Mouse (Mus musculus): Measurements from ENCODE around the gene Slc30a7. TPM values are rescaled to one million over a fixed set of nuclear protein-coding genes. Genes with fewer than 3 reads are reported as not detected.

The Slc30a7 gene
- polyA plus RNA-seq, 1 experiment from 2014 or later, result 23.2 TPM

DNA sequence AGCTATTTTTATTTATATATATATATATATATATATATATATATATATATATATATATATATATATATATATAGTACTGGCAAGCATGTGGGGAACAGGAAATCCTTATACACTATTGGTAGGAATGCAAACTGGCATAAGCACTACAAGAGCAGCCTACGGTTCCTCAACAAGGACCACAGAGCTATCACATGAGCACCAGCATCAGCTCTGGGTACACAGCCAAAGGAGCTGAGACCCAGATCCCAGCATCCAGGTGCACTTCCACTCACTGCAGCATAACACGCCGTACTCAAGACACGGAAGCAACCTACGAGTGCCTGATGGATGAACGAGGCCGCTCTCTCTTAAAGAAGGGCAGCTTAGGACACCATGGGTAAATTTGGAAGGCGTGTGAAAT is 24.0 kb downstream of the Slc30a7 start:
- no peaks in the 10 kb centered on the region for H3K27me3 ChIP-seq (ENCODE audit: insufficient read depth, low read length)
- H3K4me1 ChIP-seq (replicated peaks; ENCODE audit: insufficient read depth, low read length), result no peaks in the 10 kb centered on the region; the same call in 1 of the 2 replicates
- H3K27ac ChIP-seq, result no peak overlapping the region
- ATAC-seq (replicated peaks; ENCODE audit: low FRiP score, low read depth) (no peak), DNase-seq (ENCODE audit: low spot score) (no peak)
- H3K9ac ChIP-seq (ENCODE audit: low read depth, low read length), result no peak overlapping the region
- TF ChIP-seq CTCF (IDR thresholded peaks at IDR 0.05; ENCODE audit: low read depth), result no peak
- peaks cover 42% of the 10 kb centered on the region for H3K36me3 ChIP-seq (ENCODE audit: insufficient read depth, low read length)
- 97% methylated on average over 8 of the region's 8 CpGs for WGBS
- H3K4me3 ChIP-seq (replicated peaks; ENCODE audit: low read depth, low read length), result no peak overlapping the region
- H3K9me3 ChIP-seq (replicated peaks; ENCODE audit: low read length), result no peaks in the 10 kb centered on the region
- no peak overlapping the region for H3K4me2 ChIP-seq (ENCODE audit: low read length)

DNA sequence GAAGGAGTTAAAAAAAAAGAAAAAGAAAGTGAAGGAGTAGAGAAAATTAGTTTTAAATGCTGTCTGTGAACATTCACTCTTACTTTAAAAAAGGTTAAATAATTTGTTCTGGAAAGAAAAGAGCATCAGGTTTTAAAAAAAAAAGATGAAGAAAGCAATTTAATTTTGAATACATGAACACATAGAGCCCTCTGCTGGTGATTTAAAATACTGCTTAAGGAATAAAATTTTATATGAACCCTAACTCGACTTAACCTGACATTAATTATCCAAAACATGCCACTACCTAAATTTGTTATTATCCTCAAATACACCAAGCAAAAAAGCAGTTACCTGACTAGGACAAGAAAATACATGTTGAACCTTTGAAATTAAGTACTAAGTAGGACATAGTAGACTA is 28.2 kb downstream of the Slc30a7 start:
- no peaks in the 10 kb centered on the region for H3K27me3 ChIP-seq (ENCODE audit: insufficient read depth, low read length)
- no peak overlapping the region for H3K27ac ChIP-seq
- no peaks in the 10 kb centered on the region for H3K4me1 ChIP-seq (replicated peaks; ENCODE audit: insufficient read depth, low read length)
- H3K4me2 ChIP-seq (ENCODE audit: low read length), result no peak overlapping the region
- no peak overlapping the region for H3K9ac ChIP-seq (ENCODE audit: low read depth, low read length)
- no peaks in the 10 kb centered on the region for H3K9me3 ChIP-seq (replicated peaks; ENCODE audit: low read length)
- no peak overlapping the region for H3K4me3 ChIP-seq (replicated peaks; ENCODE audit: low read depth, low read length)
- TF ChIP-seq CTCF (IDR thresholded peaks at IDR 0.05; ENCODE audit: low read depth), result peak; percentile 77
- 12% methylated on average over 1 of the region's 1 CpGs for WGBS
- no peak for ATAC-seq (replicated peaks; ENCODE audit: low FRiP score, low read depth)
- H3K36me3 ChIP-seq (ENCODE audit: insufficient read depth, low read length), result peaks cover 39% of the 10 kb centered on the region
- peak; percentile 74 for DNase-seq (ENCODE audit: low spot score)

DNA sequence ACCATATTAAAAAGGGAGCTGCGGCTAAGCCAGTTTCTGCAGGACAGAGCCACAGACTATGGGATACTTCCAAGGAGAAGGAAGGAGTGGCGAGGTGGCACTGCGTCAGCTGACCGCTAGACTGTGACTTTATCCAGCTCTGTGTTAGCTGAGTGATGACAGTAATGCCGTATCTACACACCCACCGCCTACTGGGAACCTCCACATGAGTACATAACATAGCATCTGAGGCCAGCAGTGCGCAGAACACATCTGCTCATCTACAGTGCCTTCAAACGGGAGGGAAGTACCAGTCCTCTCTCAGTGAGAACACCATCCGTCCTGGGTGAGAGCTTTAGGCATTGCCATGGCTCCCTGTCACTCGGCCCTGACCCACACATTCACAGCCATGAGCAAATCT is 32.2 kb downstream of the Slc30a7 start:
- no peaks in the 10 kb centered on the region for H3K9me3 ChIP-seq (replicated peaks; ENCODE audit: low read length)
- H3K4me3 ChIP-seq (replicated peaks; ENCODE audit: low read depth, low read length), result no peak overlapping the region
- no peak overlapping the region for H3K27ac ChIP-seq
- ATAC-seq (replicated peaks; ENCODE audit: low FRiP score, low read depth), result no peak
- no peak overlapping the region for H3K9ac ChIP-seq (ENCODE audit: low read depth, low read length)
- no peak for DNase-seq (ENCODE audit: low spot score)
- H3K27me3 ChIP-seq (ENCODE audit: insufficient read depth, low read length), result no peaks in the 10 kb centered on the region
- H3K4me2 ChIP-seq (ENCODE audit: low read length), result no peak overlapping the region
- 93% methylated on average over 10 of the region's 10 CpGs for WGBS
- H3K4me1 ChIP-seq (replicated peaks; ENCODE audit: insufficient read depth, low read length), result no peaks in the 10 kb centered on the region
- TF ChIP-seq CTCF (IDR thresholded peaks at IDR 0.05; ENCODE audit: low read depth), result no peak
- peaks cover 42% of the 10 kb centered on the region; the same call in 1 of the 2 replicates for H3K36me3 ChIP-seq (ENCODE audit: insufficient read depth, low read length)

DNA sequence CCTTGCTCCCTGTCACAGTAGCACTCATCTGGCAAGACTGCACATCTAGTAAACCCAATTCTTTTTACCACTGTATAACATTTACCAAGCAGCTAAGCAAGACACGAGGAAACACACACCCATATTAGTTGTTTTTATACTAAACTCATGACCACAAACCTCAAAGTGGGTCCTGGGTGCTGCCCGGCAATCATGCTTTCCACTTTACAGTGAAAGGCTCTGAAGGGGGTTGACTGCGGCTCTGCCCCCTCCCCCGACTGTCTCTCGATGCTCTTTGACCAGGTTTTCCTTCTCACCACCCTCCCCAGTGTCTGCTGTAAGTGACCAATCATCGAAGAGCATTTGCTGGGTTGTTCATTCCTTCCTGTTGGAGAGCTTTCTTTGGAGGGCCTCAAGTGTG is 33.0 kb downstream of the Slc30a7 start:
- Histone ChIP-seq H3K36me3 (ENCODE audit: insufficient read depth, low read length) (peaks cover 39% of the 10 kb centered on the region; the same call in 1 of the 2 replicates), H3K4me2 (ENCODE audit: low read length) (no peak overlapping the region)
- ATAC-seq (replicated peaks; ENCODE audit: low FRiP score, low read depth), result no peak

DNA sequence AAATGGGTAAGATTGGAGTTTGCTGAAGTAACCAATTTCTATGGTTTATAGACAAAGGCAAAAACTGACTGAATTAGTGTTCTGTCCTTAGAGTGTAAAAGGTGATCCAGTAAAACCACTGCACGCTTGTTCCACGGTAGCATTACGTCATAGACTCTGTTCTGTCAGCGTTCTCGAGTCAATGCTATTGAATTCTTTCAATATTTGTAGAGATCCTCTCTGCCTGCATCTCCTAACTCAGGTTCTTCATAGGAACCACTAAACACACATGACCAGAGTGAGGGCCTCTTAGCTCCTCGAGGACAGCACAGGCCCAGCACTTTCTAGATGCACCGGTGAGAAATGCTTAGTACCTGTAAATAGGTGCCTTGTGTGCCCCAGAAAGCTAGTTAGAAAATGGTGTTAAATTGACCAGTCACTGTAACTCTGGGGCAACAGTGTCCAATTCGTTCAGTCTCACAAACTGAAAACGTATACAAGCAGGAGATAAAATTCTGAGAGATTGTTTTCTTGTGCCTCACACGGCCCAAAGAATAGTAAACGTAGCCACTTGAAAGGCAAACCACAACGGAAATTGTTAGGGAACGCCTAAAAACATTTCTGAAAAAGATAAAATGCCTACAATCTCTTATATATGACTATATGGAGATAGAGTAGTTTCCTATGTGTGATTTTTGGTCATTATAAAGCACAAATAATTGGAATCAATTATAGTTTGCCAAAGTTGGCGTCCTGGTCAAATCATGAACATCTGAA is 35.1 kb downstream of the Slc30a7 start:
- no peak for ATAC-seq (replicated peaks; ENCODE audit: low FRiP score, low read depth)
- H3K4me2 ChIP-seq (ENCODE audit: low read length), result no peak overlapping the region
- no peak overlapping the region for H3K27ac ChIP-seq
- no peak overlapping the region for H3K4me3 ChIP-seq (replicated peaks; ENCODE audit: low read depth, low read length)
- no peak for DNase-seq (ENCODE audit: low spot score)
- no peaks in the 10 kb centered on the region for H3K27me3 ChIP-seq (ENCODE audit: insufficient read depth, low read length)
- peaks cover 39% of the 10 kb centered on the region; the same call in 1 of the 2 replicates for H3K36me3 ChIP-seq (ENCODE audit: insufficient read depth, low read length)
- H3K9me3 ChIP-seq (replicated peaks; ENCODE audit: low read length), result no peaks in the 10 kb centered on the region
- 93% methylated on average over 14 of the region's 14 CpGs for WGBS
- no peak overlapping the region for H3K9ac ChIP-seq (ENCODE audit: low read depth, low read length)
- H3K4me1 ChIP-seq (replicated peaks; ENCODE audit: insufficient read depth, low read length), result no peaks in the 10 kb centered on the region
- TF ChIP-seq CTCF (IDR thresholded peaks at IDR 0.05; ENCODE audit: low read depth), result no peak

More for the DNA sequence above, 33.0 kb downstream of the Slc30a7 start:
- Histone ChIP-seq H3K9me3 (replicated peaks; ENCODE audit: low read length) (no peaks in the 10 kb centered on the region), H3K9ac (ENCODE audit: low read depth, low read length) (no peak overlapping the region), H3K27me3 (ENCODE audit: insufficient read depth, low read length) (no peaks in the 10 kb centered on the region), H3K4me3 (replicated peaks; ENCODE audit: low read depth, low read length) (no peak overlapping the region), H3K4me1 (replicated peaks; ENCODE audit: insufficient read depth, low read length) (no peaks in the 10 kb centered on the region), H3K27ac (no peak overlapping the region)
- TF ChIP-seq CTCF (IDR thresholded peaks at IDR 0.05; ENCODE audit: low read depth), result no peak
- 92% methylated on average over 6 of the region's 6 CpGs for WGBS
- DNase-seq (ENCODE audit: low spot score), result no peak

DNA sequence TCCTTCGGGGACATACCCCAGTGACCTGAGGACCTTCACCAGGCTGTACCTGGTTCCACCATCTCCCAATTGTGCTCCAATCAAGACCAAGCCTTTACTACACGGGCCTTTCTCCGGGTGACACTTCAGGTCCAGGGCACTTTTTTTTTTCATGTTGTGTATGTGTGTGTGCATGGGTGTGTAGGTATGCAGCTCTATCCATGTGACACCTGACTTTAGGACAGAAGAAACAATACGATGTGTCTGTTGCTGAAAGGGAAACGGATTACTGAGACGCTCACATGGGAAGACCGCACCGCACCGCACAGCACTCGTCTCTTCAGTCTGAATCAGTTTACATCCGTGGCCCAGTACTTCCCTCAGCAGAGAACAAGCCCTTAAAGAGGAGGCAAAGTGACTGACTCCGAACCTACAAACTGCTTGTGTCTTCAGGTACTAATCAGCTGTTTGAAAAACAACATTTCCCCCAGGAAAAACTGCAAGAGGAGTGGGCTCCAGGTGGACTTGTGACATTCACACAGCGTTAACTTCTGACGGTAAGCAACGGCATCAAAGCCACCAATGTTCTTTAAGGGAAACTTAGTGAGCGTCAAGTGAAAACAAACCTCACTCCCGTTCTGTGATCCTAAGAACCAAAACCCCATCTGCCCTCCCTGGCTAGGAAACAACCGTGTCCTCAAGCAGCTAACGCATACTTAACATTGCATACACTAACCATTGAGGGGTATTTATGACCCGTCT is 36.0 kb downstream of the Slc30a7 start:
- Histone ChIP-seq H3K4me2 (ENCODE audit: low read length) (no peak overlapping the region), H3K27ac (no peak overlapping the region), H3K36me3 (ENCODE audit: insufficient read depth, low read length) (peaks cover 38% of the 10 kb centered on the region; the same call in 1 of the 2 replicates), H3K9me3 (replicated peaks; ENCODE audit: low read length) (no peaks in the 10 kb centered on the region), H3K4me3 (replicated peaks; ENCODE audit: low read depth, low read length) (no peak overlapping the region), H3K4me1 (replicated peaks; ENCODE audit: insufficient read depth, low read length) (no peaks in the 10 kb centered on the region), H3K9ac (ENCODE audit: low read depth, low read length) (no peak overlapping the region), H3K27me3 (ENCODE audit: insufficient read depth, low read length) (no peaks in the 10 kb centered on the region)
- ATAC-seq (replicated peaks; ENCODE audit: low FRiP score, low read depth), result no peak
- no peak for DNase-seq (ENCODE audit: low spot score)
- no peak for TF ChIP-seq CTCF (IDR thresholded peaks at IDR 0.05; ENCODE audit: low read depth)
- 91% methylated on average over 20 of the region's 20 CpGs for WGBS
